Mouse (Mus musculus) erythroblast, embryonic 14.5 days (primary cell): ENCODE data around the gene Tle6. TPM values are rescaled to one million over a fixed set of nuclear protein-coding genes. Genes with fewer than 3 reads are reported as not detected.
"Not testable (repeated sequence)": the region's sequence is repeated elsewhere in the genome, so short reads cannot be mapped to it uniquely, and the experiment has no call there.

Source experiments
- H3K27me3 ChIP-seq: 2 replicates; pipeline ENCODE4 v1.6.1; 2012; ENCODE audit warnings: inconsistent platforms; ENCODE audit not compliant: control insufficient read depth
- H3K36me3 ChIP-seq: 2 replicates; pipeline ENCODE4 v1.6.1; 2012; ENCODE audit warnings: mild to moderate bottlenecking, inconsistent platforms; ENCODE audit not compliant: control insufficient read depth
- H3K4me1 ChIP-seq: 2 replicates; pipeline ENCODE4 v1.6.1; 2012; ENCODE audit warnings: inconsistent platforms; ENCODE audit not compliant: control insufficient read depth
- H3K4me3 ChIP-seq: replicated peaks from 2 replicates; pipeline ENCODE3; 2012; ENCODE audit warnings: moderate library complexity, mild to moderate bottlenecking, inconsistent platforms
- H3K9me3 ChIP-seq: 2 replicates; pipeline ENCODE4 v1.6.1; 2012; ENCODE audit warnings: low read length, inconsistent platforms, mixed read lengths; ENCODE audit not compliant: control insufficient read depth
- GATA1 ChIP-seq: IDR thresholded peaks from 2 replicates; pipeline ENCODE4 v1.6.1; 2012; ENCODE audit warnings: low read length, inconsistent platforms, mixed read lengths
- TAL1 ChIP-seq: IDR thresholded peaks from 3 replicates; pipeline ENCODE4 v1.6.1; 2012; ENCODE audit warnings: low read length, inconsistent platforms, mixed read lengths
- polyA plus RNA-seq: library from polyadenylated mRNA; stranded (reverse); fragments of >175 nt; gene quantifications from 2 replicates; pipeline ENCODE4 v1.2.3, GENCODE M21; 2012

Tle6 gene
- 0.27 and 0.28 TPM in 2 replicates for polyA plus RNA-seq

DNA sequence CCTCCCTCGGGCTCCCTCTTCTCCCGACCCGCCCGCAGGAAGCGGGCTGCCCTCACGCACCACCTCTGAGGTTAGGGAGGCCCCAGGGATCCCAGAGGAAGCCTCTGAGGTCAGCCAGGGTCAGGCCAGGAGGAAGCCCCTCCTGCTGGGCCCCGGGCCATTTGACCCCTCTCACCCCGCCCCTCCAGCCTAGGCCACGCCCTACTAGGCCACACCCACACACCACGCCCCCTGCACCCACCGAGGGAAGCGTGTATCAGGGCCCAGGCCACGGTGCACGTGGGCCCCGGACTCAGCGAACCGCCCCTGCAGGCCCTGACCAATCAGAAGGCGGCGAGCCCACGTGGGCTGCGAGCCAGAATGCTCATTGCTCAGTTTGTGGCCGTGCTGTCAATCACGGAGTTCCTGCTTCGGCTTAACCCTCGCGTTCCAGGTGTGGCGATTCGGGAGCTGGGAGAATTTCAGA, at the start of gene Tle6:
Gene Tle6, minus strand, starts transcription at position 336 of the 466 bp plus-strand sequence.
- Histone ChIP-seq H3K36me3 (no peaks in the 10 kb centered on the region), H3K27me3 (peaks cover 36% of the 10 kb centered on the region), H3K4me1 (peaks cover 54% of the 10 kb centered on the region), H3K4me3 (peak within 1 kb of the TSS; percentile 64), H3K9me3 (no peaks in the 10 kb centered on the region)
- no peak for TF ChIP-seq GATA1
- TF ChIP-seq TAL1, result no peak

DNA sequence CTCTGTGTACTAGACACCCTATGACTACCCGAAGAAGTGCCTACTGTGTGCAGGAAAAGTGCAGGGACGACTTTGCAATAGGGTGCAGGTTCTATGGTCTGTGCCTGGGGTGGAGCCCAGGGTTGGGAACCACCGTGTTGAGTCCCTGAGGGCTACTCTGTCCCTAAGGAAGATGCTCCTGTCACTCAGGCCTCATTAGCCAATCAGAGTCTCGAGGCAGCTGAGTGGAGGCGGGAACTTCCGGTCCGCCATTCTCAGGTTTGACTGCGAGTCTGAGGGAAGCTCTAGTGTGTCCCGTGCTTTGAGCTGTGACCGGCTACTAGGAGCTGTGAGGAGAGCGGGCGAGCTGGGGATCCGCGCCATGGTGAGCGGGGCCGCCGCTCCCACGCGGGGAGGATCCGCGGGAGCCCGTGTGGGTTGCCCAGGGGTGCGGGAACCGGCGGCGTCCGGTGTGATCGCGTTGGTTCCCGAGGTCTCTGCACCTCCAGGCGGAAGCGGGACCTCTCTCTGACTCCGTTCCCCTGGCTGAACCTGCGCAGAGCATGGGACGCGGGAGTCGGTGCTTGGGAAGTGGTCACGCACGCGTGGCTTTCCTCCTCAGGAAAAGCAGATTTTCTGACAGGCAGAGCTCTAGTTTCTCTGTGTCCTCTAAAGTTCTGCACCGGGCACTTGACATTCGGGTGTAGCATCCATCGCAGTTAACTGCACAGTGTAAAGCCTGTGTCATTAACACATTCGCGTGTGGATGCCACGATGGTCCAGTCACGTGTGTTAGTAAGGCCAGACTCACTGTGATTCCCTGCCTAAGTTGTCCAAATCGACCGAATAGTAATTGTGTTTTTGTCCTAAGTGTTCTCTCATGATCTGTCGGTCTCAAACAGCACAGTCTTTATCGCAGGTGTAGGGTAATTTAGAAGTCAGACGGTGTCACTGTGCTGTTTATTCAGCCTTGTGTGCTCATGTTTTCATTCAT, 48.2 kb upstream of the Tle6 start, which contains the start of gene Gm10778:
Gene Gm10778, plus strand, starts transcription at position 257 of the 973 bp plus-strand sequence.
- H3K9me3 ChIP-seq, H3K27me3 ChIP-seq: not testable (repeated sequence)
- peaks cover 12% of the 10 kb centered on the region for H3K36me3 ChIP-seq
- H3K4me1 ChIP-seq, result peaks cover 29% of the 10 kb centered on the region
- H3K4me3 ChIP-seq, result peak within 1 kb of the TSS; percentile 65

DNA sequence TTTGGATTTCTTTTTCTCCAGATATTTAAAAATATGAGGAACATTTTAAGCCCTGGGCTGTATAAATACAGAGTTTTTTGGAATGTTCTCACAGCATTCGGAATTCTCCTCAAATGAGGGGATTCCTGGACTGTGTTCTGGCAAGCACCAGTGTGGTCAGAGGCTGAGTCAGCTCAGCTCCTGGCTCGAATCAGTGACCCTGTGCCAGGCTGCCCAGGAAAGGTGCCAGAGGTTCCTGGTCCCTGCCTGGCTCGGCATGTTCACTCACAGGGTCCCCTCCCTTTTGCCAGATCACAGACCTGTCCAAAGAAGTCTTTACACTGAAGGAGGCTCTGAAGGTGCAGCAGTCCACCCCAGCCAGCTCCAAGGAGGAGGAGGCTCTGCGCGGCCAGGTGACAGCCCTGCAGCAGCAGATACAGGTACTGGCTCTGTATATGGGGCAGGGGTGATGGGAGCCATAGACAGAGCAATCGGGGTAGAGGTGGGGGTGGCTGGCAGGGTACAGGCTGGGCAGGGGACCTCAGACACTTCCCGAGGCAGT, 45.2 kb upstream of the Tle6 start:
- Histone ChIP-seq H3K4me3 (no peak overlapping the region), H3K36me3 (peaks cover 3% of the 10 kb centered on the region; the same call in 1 of the 2 replicates), H3K9me3 (no peaks in the 10 kb centered on the region), H3K27me3 (no peaks in the 10 kb centered on the region), H3K4me1 (peaks cover 55% of the 10 kb centered on the region)
- TF ChIP-seq GATA1 (no peak), TAL1 (no peak)

DNA sequence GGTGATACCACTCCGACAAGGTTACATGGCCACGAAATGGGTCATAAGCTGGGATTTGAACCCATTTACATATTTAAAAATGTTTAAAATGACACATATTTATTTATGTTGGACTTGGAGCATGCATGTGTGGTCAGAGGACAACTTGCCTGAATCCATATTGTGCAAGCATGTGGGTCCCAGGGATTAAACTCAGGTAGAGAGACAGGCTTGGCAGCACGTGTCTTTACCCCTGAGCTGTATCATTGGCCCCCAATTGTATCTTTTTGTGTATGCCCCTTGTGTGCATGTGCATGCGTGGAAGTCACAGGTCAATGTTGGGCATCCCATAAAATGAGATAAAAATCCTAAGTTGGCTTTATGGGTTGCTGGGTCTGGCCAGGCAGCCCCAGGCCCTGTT, 44.5 kb upstream of the Tle6 start:
- H3K4me3 ChIP-seq, result no peak overlapping the region
- no peak for TF ChIP-seq TAL1
- TF ChIP-seq GATA1, result no peak
- H3K4me1 ChIP-seq, result peaks cover 53% of the 10 kb centered on the region
- H3K9me3 ChIP-seq, result no peaks in the 10 kb centered on the region
- H3K36me3 ChIP-seq, result no peaks in the 10 kb centered on the region
- no peaks in the 10 kb centered on the region for H3K27me3 ChIP-seq

DNA sequence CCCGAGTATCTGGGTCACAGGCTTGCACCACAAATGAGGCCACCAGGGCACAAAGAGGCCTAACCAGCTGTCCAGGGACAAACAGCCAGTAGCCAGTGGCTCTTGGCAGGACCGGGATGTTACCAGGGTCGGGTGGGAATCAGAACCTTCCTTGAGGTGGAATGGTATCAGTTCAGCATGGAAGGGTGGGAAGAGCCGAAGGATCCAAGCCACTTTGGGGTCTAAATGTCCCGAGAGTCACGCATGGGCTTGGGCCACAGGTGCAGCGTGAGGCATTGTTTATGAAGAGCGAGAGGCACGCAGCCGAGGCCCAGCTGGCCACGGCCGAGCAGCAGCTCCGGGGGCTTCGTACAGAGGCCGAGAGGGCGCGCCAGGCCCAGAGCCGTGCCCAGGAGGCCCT, 43.8 kb upstream of the Tle6 start:
- Histone ChIP-seq H3K4me1 (peaks cover 47% of the 10 kb centered on the region), H3K36me3 (no peaks in the 10 kb centered on the region), H3K9me3 (no peaks in the 10 kb centered on the region), H3K4me3 (no peak overlapping the region), H3K27me3 (no peaks in the 10 kb centered on the region)
- TF ChIP-seq TAL1, result no peak
- no peak for TF ChIP-seq GATA1

DNA sequence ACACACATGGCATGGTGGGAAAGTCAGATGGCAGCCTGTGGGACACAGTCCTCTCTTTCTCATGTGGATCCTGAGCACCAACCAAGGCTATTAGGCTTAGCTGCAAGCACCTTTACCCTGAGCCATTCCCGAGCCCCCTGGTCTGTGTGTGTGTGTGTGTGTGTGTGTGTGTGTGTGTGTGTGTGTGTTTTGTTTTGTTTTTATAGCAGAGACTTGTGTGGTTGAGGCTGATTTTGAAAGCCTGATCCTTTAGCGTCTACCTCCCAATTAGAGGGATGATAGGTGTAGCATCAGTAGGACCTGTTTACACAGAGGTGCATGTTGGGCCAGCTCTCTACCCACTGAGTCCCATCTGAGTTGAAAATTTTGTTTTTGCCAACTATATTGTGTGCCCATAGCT, 43.3 kb upstream of the Tle6 start:
- Histone ChIP-seq H3K4me1 (peaks cover 44% of the 10 kb centered on the region), H3K36me3 (no peaks in the 10 kb centered on the region), H3K9me3 (no peaks in the 10 kb centered on the region), H3K27me3 (no peaks in the 10 kb centered on the region), H3K4me3 (peak overlapping the region; percentile 79)
- TF ChIP-seq GATA1, result no peak
- TF ChIP-seq TAL1, result no peak

DNA sequence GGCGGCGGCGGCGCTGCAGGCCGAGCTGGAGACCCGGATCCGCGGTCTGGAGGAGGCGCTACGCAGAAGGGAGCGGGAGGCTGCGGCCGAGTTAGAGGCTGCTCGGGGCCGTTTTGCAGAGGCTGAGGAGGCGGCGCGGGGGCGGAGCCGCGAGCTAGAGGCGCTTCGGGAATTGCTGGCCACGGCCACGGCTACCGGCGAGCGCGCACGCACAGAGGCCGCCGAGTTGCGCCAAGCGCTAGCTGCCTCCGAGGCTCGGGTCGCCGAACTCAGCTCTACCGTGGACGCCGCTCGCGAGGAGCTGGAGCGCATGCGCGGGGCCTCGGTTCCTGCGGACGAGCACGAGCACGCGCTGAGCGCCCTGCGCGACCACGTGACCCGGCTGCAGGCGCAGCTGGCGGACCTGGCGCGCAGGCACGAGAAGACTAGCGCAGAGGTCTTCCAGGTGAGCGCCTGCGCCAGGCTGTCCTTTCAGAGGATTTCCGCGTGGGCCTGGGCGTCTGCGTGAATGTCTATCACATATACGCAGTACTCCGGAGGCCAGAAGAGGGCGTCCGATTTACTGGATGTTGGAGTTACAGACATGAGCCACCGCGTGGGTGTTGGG, 42.7 kb upstream of the Tle6 start:
- H3K36me3 ChIP-seq, result no peaks in the 10 kb centered on the region
- H3K4me1 ChIP-seq, result peaks cover 41% of the 10 kb centered on the region

DNA sequence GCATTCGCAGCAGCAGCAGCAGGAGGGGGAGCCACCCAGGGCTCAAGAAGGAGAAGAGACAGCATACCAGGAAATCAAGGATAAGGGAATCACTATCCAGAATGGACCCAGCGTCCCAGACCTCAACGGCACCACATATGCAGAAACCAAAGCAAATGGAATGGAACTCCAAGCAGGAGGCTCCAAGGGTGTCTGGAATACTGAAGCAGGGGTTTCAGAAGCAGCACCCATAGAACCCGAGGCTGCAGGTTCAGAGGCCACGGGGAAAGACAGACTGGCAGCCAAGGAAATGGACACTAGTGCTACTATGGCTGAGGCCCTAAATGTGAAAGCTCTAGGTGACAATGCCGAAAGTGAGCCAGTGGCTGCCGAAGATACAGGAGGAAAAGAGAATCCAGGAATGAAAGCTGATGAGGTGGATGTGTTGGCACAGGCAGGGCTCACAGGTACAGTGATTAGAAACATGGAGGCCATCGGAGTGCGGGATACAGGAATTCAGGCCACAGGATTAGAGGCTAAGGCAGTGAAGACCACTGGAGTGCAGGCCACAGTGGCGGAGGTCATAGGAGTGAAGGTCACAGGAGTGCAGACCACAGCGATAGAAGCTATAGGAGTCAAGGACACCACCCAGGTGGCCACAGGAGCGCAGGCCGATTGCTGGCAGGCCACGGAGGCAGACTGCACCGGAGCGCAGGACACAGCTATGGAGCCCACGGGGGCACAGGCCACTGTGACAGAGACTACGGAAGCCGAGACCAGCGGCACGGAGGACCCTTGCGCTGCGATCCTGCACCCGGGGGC, 42.0 kb upstream of the Tle6 start:
- H3K9me3 ChIP-seq, result no peaks in the 10 kb centered on the region
- peaks cover 38% of the 10 kb centered on the region for H3K4me1 ChIP-seq
- no peaks in the 10 kb centered on the region for H3K36me3 ChIP-seq
- peaks cover 2% of the 10 kb centered on the region; the same call in 1 of the 2 replicates for H3K27me3 ChIP-seq
- TF ChIP-seq GATA1 (no peak), TAL1 (no peak)
- peak overlapping the region; percentile 79 for H3K4me3 ChIP-seq

More for the DNA sequence above, 42.7 kb upstream of the Tle6 start:
- Histone ChIP-seq H3K9me3 (no peaks in the 10 kb centered on the region), H3K27me3 (no peaks in the 10 kb centered on the region), H3K4me3 (peak overlapping the region; percentile 79)
- no peak for TF ChIP-seq GATA1
- no peak for TF ChIP-seq TAL1
